Mouse (Mus musculus) gastrocnemius, postnatal 25 days (tissue): ENCODE measurements around the gene Tpx2. TPM values are rescaled to one million over a fixed set of nuclear protein-coding genes. Genes with fewer than 3 reads are reported as not detected.

ENCODE experiments used
- DNase-seq: peaks from one replicate; pipeline ENCODE4 v3.0.0; 2022
- microRNA-seq, 2 experiments: library from miRNA; unstranded; fragments of <30 nt; microRNA quantifications; one replicate each; pipeline ENCODE4 v1.2.0; 2021; ENCODE audit warnings: borderline replicate concordance in 2 of 2
- total RNA-seq, 2 experiments: library from RNA; stranded (reverse); gene quantifications; 1 replicate in 1 of 2; 2 replicates in 1 of 2; pipeline ENCODE4 v1.2.3; 2021

Gene Tpx2
- total RNA-seq, 2 experiments from 2014 or later = 0.92 to 1.5 TPM

DNA sequence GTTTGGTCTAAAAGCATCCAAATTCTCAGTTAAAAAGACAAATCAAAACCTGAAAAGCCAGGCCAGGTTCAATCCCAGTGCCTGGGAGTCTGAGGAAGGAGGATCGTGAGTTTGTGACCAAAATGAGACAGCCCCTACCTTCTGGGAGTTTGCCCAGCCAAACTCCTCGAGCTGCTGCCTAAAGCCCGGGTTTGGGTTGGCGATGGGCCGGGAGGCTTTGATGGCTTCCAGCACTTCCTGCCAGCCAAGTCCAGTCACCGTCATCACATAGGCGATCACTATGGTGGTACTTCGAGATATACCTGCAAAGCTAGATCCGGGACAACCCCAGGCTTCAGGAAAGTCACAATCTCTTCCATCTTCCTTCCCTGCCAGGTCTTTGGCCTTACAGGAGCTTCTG, 96.2 kb downstream of the Tpx2 start:
- DNase-seq = no peak

Small RNA genes lying within 50 kb of the gene (microRNA-seq; reads per million reads assigned to microRNA genes)
- 0 to 0.53 reads per million in 2 experiments for gene Mir5622

Other genes starting within 250 kb of the Tpx2 start
- not detected for gene Defb45, start 248.6 kb upstream of the Tpx2 start, total RNA-seq
- not detected for gene Defb36, start 243.6 kb upstream of the Tpx2 start, total RNA-seq
- not detected for gene Defb25, start 224.9 kb upstream of the Tpx2 start, total RNA-seq
- 1 to 10 TPM; 2.9 to 3.8 TPM for gene Rem1, start 221.0 kb upstream of the Tpx2 start, total RNA-seq
- gene H13, start 178.5 kb upstream of the Tpx2 start, total RNA-seq = 10 to 100 TPM; 29.5 to 38.6 TPM
- gene Mcts2, start 160.9 kb upstream of the Tpx2 start, total RNA-seq = 10 to 100 TPM; 11.3 to 11.5 TPM
- gene Id1, start 111.7 kb upstream of the Tpx2 start, total RNA-seq = 10 to 100 TPM in 1 of 2 experiments, 1 to 10 TPM in 1; 9.7 to 14.0 TPM
- gene Cox4i2, start 93.8 kb upstream of the Tpx2 start, total RNA-seq = 1 to 10 TPM; 2.2 to 2.7 TPM
- gene Bcl2l1, start 16.2 kb upstream of the Tpx2 start, total RNA-seq = 10 to 100 TPM; 13.8 to 16.4 TPM
- 100 to 1,000 TPM; 290 to 471 TPM for gene Mylk2, start 63.4 kb downstream of the Tpx2 start, total RNA-seq
- gene Foxs1, start 85.2 kb downstream of the Tpx2 start, total RNA-seq = 1 to 10 TPM; 1.8 to 2.4 TPM
- gene Dusp15, start 103.7 kb downstream of the Tpx2 start, total RNA-seq = 1 to 10 TPM; 1.1 to 1.5 TPM
- gene Ttll9, start 114.5 kb downstream of the Tpx2 start, total RNA-seq = not detected
- gene Pdrg1, start 167.5 kb downstream of the Tpx2 start, total RNA-seq = 10 to 100 TPM; 71.0 to 76.9 TPM
- under 1 TPM; 0.15 to 0.19 TPM for gene Xkr7, start 183.9 kb downstream of the Tpx2 start, total RNA-seq
- gene Ccm2l, start 218.0 kb downstream of the Tpx2 start, total RNA-seq = 1 to 10 TPM; 5.0 to 5.1 TPM